Mouse (Mus musculus) hindbrain, embryonic 15.5 days (tissue): ENCODE data around the gene Tspan5. TPM values are rescaled to one million over a fixed set of nuclear protein-coding genes. Genes with fewer than 3 reads are reported as not detected.

ENCODE experiments used
- ATAC-seq: fragments of 200-750 bp; cut with Nextera tagmentation; 2 replicates; pipeline ENCODE4 v1.8.0; 2017; ENCODE audit warnings: low read depth, moderate number of reproducible peaks, moderate TSS enrichment; ENCODE audit not compliant: low FRiP score
- H3K27ac ChIP-seq: fragments of 300-500 bp; sonication (generic); replicated peaks from 2 replicates; pipeline ENCODE4 v1.5.1; 2015; ENCODE audit warnings: mild to moderate bottlenecking, inconsistent platforms
- H3K27me3 ChIP-seq: fragments of 300-500 bp; sonication (generic); 2 replicates; pipeline ENCODE4 v1.6.1; 2015; ENCODE audit warnings: control low read depth, inconsistent platforms
- H3K36me3 ChIP-seq: fragments of 300-500 bp; sonication (generic); 2 replicates; pipeline ENCODE4 v1.6.1; 2015; ENCODE audit warnings: control low read depth, inconsistent platforms
- H3K4me1 ChIP-seq: fragments of 300-500 bp; sonication (generic); replicated peaks from 2 replicates; pipeline ENCODE4 v1.6.1; 2015; ENCODE audit warnings: control low read depth, inconsistent platforms
- H3K4me2 ChIP-seq: fragments of 300-500 bp; sonication (generic); 2 replicates; pipeline ENCODE4 v1.6.1; 2015; ENCODE audit warnings: moderate library complexity, mild to moderate bottlenecking, inconsistent platforms
- H3K4me3 ChIP-seq: fragments of 300-500 bp; sonication (generic); 2 replicates; pipeline ENCODE4 v1.5.1; 2015; ENCODE audit warnings: mild to moderate bottlenecking, inconsistent platforms
- H3K9ac ChIP-seq: fragments of 300-500 bp; sonication (generic); 2 replicates; pipeline ENCODE4 v1.6.1; 2015; ENCODE audit warnings: inconsistent platforms
- H3K9me3 ChIP-seq: fragments of 300-500 bp; sonication (generic); 2 replicates; pipeline ENCODE4 v1.6.1; 2016; ENCODE audit warnings: control low read depth, inconsistent platforms
- WGBS: fragments of 180-500 bp; shearing (Covaris S2); methylation state at CpG from one replicate; pipeline ENCODE4 v1.1.7; 2015; 5-methylcytosine and 5-hydroxymethylcytosine counted together
- polyA plus RNA-seq: library from polyadenylated mRNA; unstranded; fragments of >200 nt; fragmentation: Nextera tagmentation; extraction: Ambion mirVana; gene quantifications from 2 replicates; pipeline ENCODE4 v1.2.1, GENCODE M21; 2015

The Tspan5 gene
- polyA plus RNA-seq, 1 experiment from 2014 or later: 104 TPM

DNA sequence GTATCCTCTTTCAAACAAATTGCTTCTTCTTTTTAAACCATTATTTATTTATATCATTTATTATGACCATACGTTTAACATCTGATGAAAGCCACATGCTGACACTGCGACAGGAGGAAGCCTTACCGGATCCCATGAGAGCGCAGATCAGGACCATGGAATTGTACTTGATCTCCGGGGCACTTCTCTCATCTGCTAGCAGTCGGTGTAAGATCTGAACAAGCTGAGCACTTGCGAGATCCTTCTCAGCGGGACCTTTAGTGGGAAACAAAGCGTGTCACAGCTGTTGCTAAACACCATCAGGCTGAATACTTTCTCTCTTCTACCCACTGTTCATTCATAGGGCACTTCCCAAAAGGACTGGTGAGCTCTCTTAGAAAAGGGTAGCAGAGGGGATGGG is 199.6 kb downstream of the Tspan5 start:
- Histone ChIP-seq H3K9ac (no peak overlapping the region), H3K36me3 (peaks cover 35% of the 10 kb centered on the region)

DNA sequence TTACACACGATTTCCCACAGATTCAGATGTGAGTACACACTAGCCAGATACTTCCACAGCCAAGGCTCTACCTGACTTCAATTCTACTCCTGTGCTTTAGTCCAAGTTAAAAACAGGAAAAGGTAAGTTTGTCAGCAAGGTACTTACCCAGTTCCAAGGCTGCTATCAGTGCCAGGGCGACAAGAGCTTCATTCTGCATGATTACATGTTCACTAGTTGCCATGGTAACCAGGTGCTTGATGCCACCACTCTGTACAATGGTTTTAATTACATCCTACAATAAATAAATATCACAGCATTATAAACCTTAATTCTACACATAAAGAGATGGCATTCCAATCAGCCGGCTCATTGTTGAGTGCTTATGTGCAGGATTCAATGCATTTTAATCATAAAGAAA is 203.5 kb downstream of the Tspan5 start:
- H3K36me3 ChIP-seq: peaks cover 14% of the 10 kb centered on the region
- H3K4me2 ChIP-seq: no peak overlapping the region
- WGBS: 82% methylated on average over 3 of the region's 3 CpGs
- no peak overlapping the region for H3K9ac ChIP-seq
- H3K4me3 ChIP-seq: no peak overlapping the region
- no peaks in the 10 kb centered on the region for H3K27me3 ChIP-seq
- H3K27ac ChIP-seq: no peak overlapping the region
- H3K4me1 ChIP-seq: no peaks in the 10 kb centered on the region
- no peaks in the 10 kb centered on the region for H3K9me3 ChIP-seq
- ATAC-seq: no peak

More for the DNA sequence above, 199.6 kb downstream of the Tspan5 start:
- Histone ChIP-seq H3K4me2 (no peak overlapping the region), H3K27ac (no peak overlapping the region), H3K9me3 (no peaks in the 10 kb centered on the region), H3K27me3 (no peaks in the 10 kb centered on the region), H3K4me1 (no peaks in the 10 kb centered on the region), H3K4me3 (no peak overlapping the region)
- no peak for ATAC-seq
- 20% methylated on average over 9 of the region's 9 CpGs for WGBS

DNA sequence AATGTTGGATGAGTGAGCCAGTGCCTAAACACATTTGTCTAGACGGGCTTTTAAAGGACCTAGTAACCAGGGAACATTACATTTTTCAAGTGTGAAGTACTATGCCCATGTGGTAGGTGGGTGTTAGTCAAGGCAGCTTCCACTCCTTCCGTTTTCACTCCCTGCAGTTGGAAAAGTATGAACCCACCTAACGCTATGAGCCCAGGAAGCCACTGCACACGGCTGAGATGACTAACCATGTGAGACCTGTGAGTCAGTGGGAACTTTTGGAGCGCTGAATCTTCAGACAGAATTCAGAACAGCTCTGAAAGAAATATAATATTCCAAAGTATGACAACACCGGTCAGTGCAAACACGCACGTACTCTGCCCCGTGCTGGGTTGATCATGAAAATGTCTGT is 207.1 kb downstream of the Tspan5 start:
- Histone ChIP-seq H3K4me3 (no peak overlapping the region), H3K4me1 (no peaks in the 10 kb centered on the region), H3K27ac (no peak overlapping the region), H3K4me2 (no peak overlapping the region), H3K27me3 (no peaks in the 10 kb centered on the region), H3K9me3 (no peaks in the 10 kb centered on the region), H3K36me3 (peaks cover 22% of the 10 kb centered on the region), H3K9ac (no peak overlapping the region)
- ATAC-seq: no peak
- 95% methylated on average over 9 of the region's 9 CpGs for WGBS

DNA sequence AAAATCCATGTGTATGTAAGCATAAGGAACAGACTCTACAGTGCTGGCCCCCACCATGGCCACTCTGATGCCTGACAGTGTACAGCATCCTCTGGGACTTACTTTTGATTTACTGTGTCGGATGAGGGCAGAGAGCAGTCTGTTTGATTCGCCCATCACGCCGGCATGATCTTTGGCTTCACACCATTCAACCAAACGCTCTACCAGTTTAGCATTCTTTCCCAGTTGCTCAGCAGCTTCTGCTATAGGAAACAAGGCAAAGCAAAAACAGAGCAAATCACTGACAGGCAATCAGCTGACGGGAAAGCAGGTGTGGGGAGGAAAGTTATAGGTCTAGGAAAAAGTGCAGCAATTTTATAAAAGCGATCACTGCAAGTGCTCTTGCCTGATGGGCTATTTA is 213.2 kb downstream of the Tspan5 start:
- Histone ChIP-seq H3K27me3 (no peaks in the 10 kb centered on the region), H3K36me3 (peaks cover 35% of the 10 kb centered on the region), H3K27ac (no peak overlapping the region), H3K9ac (no peak overlapping the region), H3K4me3 (no peak overlapping the region), H3K4me1 (no peaks in the 10 kb centered on the region), H3K9me3 (no peaks in the 10 kb centered on the region), H3K4me2 (no peak overlapping the region)
- no peak for ATAC-seq
- 83% methylated on average over 7 of the region's 7 CpGs for WGBS

Other genes with a start within 250 kb of the Tspan5 start
- 351 and 363 TPM in 2 replicates for gene Eif4e, start 216.0 kb upstream of the Tspan5 start, polyA plus RNA-seq